Mouse (Mus musculus) brain, embryonic 14.5 days (tissue): ENCODE data around the gene Itpr1.

Source experiments
- CTCF ChIP-seq: fragments of 200-500 bp; IDR thresholded peaks from 2 replicates; pipeline ENCODE4 v1.5.1; 2012; ENCODE audit warnings: inconsistent platforms, mild to moderate bottlenecking, moderate library complexity, borderline replicate concordance; ENCODE audit not compliant: insufficient read depth, insufficient read length; ENCODE audit errors: extremely low read depth
- POLR2A ChIP-seq: fragments of 200-500 bp; IDR thresholded peaks from 2 replicates; pipeline ENCODE4 v1.6.1; 2012; ENCODE audit warnings: mild to moderate bottlenecking, inconsistent platforms, borderline replicate concordance; ENCODE audit not compliant: poor library complexity, insufficient read depth, insufficient read length, severe bottlenecking; ENCODE audit errors: extremely low read depth

- no peak for TF ChIP-seq CTCF
- TF ChIP-seq POLR2A = no peak
These were observed 280.9 kb downstream of the Itpr1 start for GRCm38 (mm10) chr6:108493753-108494152.
